Mouse (Mus musculus) olfactory bulb, adult 2 months (tissue): ENCODE measurements at regions not wholly inside any gene's neighbourhood (a gene's known extent, or its start where the extent isn't known, plus 50 kb on each side); places are given as distances from the start of the nearest gene placed in this dataset.

Source experiments
- H3K27ac ChIP-seq: fragments of 200-500 bp; 2 replicates; pipeline ENCODE4 v1.5.1; 2012; ENCODE audit warnings: low read depth, low read length; ENCODE audit not compliant: insufficient read depth
- H3K4me1 ChIP-seq: fragments of 200-500 bp; 2 replicates; pipeline ENCODE4 v1.6.1; 2012; ENCODE audit warnings: low read length; ENCODE audit not compliant: control insufficient read depth, insufficient read depth
- H3K4me3 ChIP-seq: fragments of 200-500 bp; 2 replicates; pipeline ENCODE4 v1.5.1; 2012; ENCODE audit warnings: mild to moderate bottlenecking, low read depth, low read length, moderate library complexity; ENCODE audit not compliant: insufficient read depth
- CTCF ChIP-seq: fragments of 200-500 bp; IDR thresholded peaks from 2 replicates; pipeline ENCODE4 v1.5.1; 2012; ENCODE audit warnings: low read depth, mild to moderate bottlenecking, low read length, moderate library complexity; ENCODE audit not compliant: insufficient read depth
- POLR2A ChIP-seq: fragments of 200-500 bp; IDR thresholded peaks from 2 replicates; pipeline ENCODE4 v1.6.1; 2012; ENCODE audit warnings: mild to moderate bottlenecking, low read depth, low read length, moderate library complexity; ENCODE audit not compliant: insufficient read depth
- WGBS: fragments of 180-500 bp; shearing (Covaris S2); methylation state at CpG from one replicate; pipeline ENCODE4 v1.1.7; 2018; 5-methylcytosine and 5-hydroxymethylcytosine counted together

DNA sequence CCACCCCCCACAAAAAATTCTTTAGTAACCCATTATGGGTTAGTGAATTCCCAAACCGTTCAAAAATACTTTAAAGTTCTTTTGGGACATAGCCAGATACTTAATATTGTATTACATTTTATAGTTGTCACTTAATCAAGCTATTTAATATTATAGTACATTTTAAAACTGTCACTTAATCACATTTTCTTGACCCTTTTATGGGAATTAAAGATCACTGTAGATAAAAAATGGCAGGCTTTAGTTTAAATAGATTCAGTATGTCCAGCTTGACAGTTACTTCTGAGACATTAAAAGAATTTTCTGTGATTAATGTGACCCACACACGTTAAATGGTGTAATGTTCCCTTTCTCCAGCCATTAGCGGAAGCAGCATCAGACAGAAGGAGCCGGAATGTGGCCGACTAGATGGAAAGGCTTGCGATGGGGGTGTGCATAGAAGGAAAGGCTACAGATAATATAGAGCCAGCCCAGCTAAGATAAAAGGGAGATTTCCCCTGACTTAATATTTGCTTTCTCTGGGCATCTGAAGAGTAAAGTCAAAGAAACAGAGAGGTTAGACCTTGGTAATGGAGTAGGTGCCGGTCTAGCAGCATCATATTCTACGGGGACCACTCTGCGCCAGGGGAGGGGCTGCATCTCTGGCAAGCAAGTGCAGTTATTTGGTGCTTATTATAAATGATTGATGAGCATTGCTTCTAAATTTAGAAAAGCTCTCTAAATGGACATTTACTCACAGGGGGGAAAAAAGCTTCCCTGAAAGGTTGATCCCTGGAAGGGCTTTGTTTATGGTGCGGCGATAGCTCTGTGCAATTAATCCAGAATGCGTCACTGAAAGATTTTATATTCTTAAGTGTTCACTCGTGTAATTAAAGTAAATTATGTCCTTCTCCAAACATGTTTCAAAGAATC lies 331.8 kb upstream of the Meis1 start:
- 42% methylated on average over 13 of the region's 13 CpGs for whole genome bisulfite sequencing
- TF ChIP-seq POLR2A (no peak), CTCF (no peak)
- Histone ChIP-seq H3K27ac (no peak overlapping the region), H3K4me3 (no peak overlapping the region), H3K4me1 (no peaks in the 10 kb centered on the region)

DNA sequence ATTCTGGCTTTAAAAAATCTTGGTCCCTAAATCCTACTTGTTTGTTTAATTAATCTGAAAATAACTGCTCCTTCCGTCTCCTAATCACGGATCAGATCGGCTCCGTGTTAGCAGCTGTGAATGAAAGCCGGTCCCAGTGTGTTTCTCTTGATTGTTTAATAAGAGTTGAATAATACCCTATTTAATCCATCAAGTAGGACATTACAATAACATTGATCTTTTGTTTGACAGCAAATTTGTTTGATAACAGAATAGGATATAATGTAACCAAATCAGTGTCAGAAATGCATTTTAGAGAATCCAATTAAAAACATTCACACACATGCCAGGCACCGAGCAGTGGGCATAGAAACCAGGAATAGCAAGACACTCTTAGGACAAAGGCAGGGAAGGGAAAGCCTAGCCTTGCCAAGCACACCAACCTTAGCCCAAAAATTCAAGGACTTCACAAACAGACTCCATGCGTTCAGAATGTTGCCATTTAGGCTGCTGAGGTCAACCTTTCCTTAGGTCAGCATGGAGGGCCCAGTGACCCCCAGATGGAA lies 332.5 kb upstream of the Meis1 start:
- no peak overlapping the region for H3K27ac ChIP-seq
- no peaks in the 10 kb centered on the region for H3K4me1 ChIP-seq
- TF ChIP-seq POLR2A (no peak), CTCF (no peak)
- 30% methylated on average over 7 of the region's 7 CpGs for WGBS
- no peak overlapping the region for H3K4me3 ChIP-seq

- Histone ChIP-seq H3K4me1 (no peaks in the 10 kb centered on the region), H3K4me3 (no peak overlapping the region), H3K27ac (no peak overlapping the region)
- TF ChIP-seq CTCF (no peak), POLR2A (no peak)
- 50% methylated on average over 3 of the region's 3 CpGs for WGBS
Observed at GRCm38 (mm10) chr11:19353706-19354105, 334.9 kb upstream of the Meis1 start.

GRCm38 (mm10) chr11:19355179-19355578 lies 336.4 kb upstream of the Meis1 start:
- 76% methylated on average over 2 of the region's 2 CpGs for WGBS
- TF ChIP-seq POLR2A = no peak
- TF ChIP-seq CTCF = no peak
- H3K4me1 ChIP-seq = no peaks in the 10 kb centered on the region
- H3K27ac ChIP-seq = no peak overlapping the region
- H3K4me3 ChIP-seq = no peak overlapping the region

DNA sequence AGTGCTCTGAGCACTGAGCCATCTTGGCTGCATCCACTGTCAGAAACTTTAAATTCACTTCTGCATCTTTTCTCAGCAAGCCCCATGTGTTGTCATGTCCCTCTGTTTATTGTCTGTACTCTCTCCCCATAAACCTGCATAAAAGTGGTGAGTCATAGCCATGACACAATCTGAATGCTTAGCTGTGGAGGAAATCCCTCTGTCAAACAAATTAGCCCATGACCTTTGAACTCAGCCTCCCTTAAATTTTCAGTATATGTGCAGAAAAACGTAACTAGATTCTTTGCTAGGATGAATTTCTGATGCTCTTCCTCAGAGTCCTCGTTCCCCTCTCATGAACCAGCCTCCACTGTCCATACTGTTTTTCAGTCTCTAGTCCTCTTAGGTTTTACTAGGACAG lies 337.4 kb upstream of the Meis1 start:
- WGBS = 87% methylated on average over 2 of the region's 2 CpGs
- no peak for TF ChIP-seq CTCF
- no peak for TF ChIP-seq POLR2A
- H3K4me3 ChIP-seq = no peak overlapping the region
- no peak overlapping the region for H3K27ac ChIP-seq
- no peaks in the 10 kb centered on the region for H3K4me1 ChIP-seq

DNA sequence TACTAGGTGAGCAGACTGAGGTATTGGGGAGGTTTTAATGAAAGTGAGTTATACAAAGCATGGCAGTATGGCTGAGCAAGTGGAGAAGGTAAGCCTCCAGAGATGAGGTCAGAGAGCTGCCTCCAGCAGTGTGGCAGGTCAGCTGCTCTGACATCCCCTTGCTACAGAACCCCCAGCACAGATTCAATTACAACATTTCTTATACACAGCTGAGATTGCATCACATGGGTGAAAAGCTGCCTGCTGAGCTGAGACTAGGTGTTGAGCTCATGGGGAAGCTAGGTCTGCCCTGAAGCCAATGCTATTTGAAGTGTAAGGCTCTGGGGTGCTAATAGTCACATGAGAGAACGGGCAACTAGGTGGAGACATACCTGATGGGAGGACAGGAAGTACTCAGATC lies 350.4 kb upstream of the Meis1 start:
- no peak overlapping the region for H3K4me3 ChIP-seq
- no peak for TF ChIP-seq POLR2A
- TF ChIP-seq CTCF = no peak
- H3K4me1 ChIP-seq = no peaks in the 10 kb centered on the region
- no peak overlapping the region for H3K27ac ChIP-seq
- 76% methylated on average over 1 of the region's 1 CpGs for WGBS

- TF ChIP-seq CTCF (no peak), POLR2A (no peak)
- Histone ChIP-seq H3K4me3 (no peak overlapping the region), H3K27ac (no peak overlapping the region), H3K4me1 (no peaks in the 10 kb centered on the region)
- 61% methylated on average over 5 of the region's 5 CpGs for WGBS
Observed at GRCm38 (mm10) chr11:19373476-19373875, 354.7 kb upstream of the Meis1 start.

- no peak overlapping the region for H3K4me3 ChIP-seq
- no peaks in the 10 kb centered on the region for H3K4me1 ChIP-seq
- TF ChIP-seq CTCF (no peak), POLR2A (no peak)
- no peak overlapping the region for H3K27ac ChIP-seq
- 69% methylated on average over 2 of the region's 2 CpGs for WGBS
Observed at GRCm38 (mm10) chr11:19380935-19381334, 362.1 kb upstream of the Meis1 start.

GRCm38 (mm10) chr11:19389136-19389535 lies 370.4 kb upstream of the Meis1 start:
- Histone ChIP-seq H3K4me1 (no peaks in the 10 kb centered on the region), H3K4me3 (no peak overlapping the region), H3K27ac (no peak overlapping the region)
- no peak for TF ChIP-seq POLR2A
- no peak for TF ChIP-seq CTCF
- 95% methylated on average over 6 of the region's 6 CpGs for WGBS
